Mouse (Mus musculus) heart, postnatal 0 days (tissue): ENCODE measurements around the gene Adat3.

Source experiments
- CTCF ChIP-seq: IDR thresholded peaks from 2 replicates; pipeline ENCODE4 v1.5.1; 2016; ENCODE audit warnings: antibody characterized with exemption, control low read depth, low read depth
- EP300 ChIP-seq: IDR thresholded peaks from 2 replicates; pipeline ENCODE4 v1.6.1; 2016; ENCODE audit warnings: antibody characterized with exemption, low read depth

GRCm38 (mm10) chr10:80608435-80608834, 5.8 kb downstream of the Adat3 start:
- TF ChIP-seq CTCF (no peak), EP300 (no peak)
